Mouse (Mus musculus) kidney, embryonic 16.5 days (tissue): Measurements from ENCODE around the gene Plekhh2. TPM values are rescaled to one million over a fixed set of nuclear protein-coding genes. Genes with fewer than 3 reads are reported as not detected.
A peak's percentile ranks its signal among the peaks of the same experiment; 100 is the strongest.

ENCODE experiments used
- ATAC-seq: fragments of 200-750 bp; cut with Nextera tagmentation; 2 replicates; pipeline ENCODE4 v1.8.0; 2017; ENCODE audit warnings: moderate TSS enrichment; ENCODE audit not compliant: low FRiP score, low TSS enrichment
- H3K27ac ChIP-seq: fragments of 300-500 bp; sonication (generic); 2 replicates; pipeline ENCODE4 v1.5.1; 2014; ENCODE audit warnings: low read length
- H3K27me3 ChIP-seq: fragments of 300-500 bp; sonication (generic); 2 replicates; pipeline ENCODE4 v1.6.1; 2014; ENCODE audit warnings: low read length, control low read depth, mixed read lengths; ENCODE audit not compliant: insufficient read depth
- H3K36me3 ChIP-seq: fragments of 300-500 bp; sonication (generic); 2 replicates; pipeline ENCODE4 v1.6.1; 2014; ENCODE audit warnings: low read length, control low read depth, mixed read lengths; ENCODE audit not compliant: insufficient read depth
- H3K4me1 ChIP-seq: fragments of 300-500 bp; sonication (generic); 2 replicates; pipeline ENCODE4 v1.6.1; 2014; ENCODE audit warnings: low read length, control low read depth, mixed read lengths; ENCODE audit not compliant: insufficient read depth
- H3K4me2 ChIP-seq: fragments of 300-500 bp; sonication (generic); replicated peaks from 2 replicates; pipeline ENCODE4 v1.6.1; 2014; ENCODE audit warnings: low read depth, low read length
- H3K4me3 ChIP-seq: fragments of 300-500 bp; sonication (generic); 2 replicates; pipeline ENCODE4 v1.5.1; 2014; ENCODE audit warnings: mild to moderate bottlenecking, low read length
- H3K9ac ChIP-seq: fragments of 300-500 bp; sonication (generic); replicated peaks from 2 replicates; pipeline ENCODE4 v1.6.1; 2014; ENCODE audit warnings: low read length
- H3K9me3 ChIP-seq: fragments of 300-500 bp; sonication (generic); 2 replicates; pipeline ENCODE4 v1.6.1; 2016; ENCODE audit warnings: low read length, control low read depth
- WGBS: fragments of 180-500 bp; shearing (Covaris S2); extraction: QIAGEN DNeasy Blood & Tissue Kit; methylation state at CpG from one replicate; pipeline ENCODE4 v1.1.7; 2014; 5-methylcytosine and 5-hydroxymethylcytosine counted together
- polyA plus RNA-seq: library from polyadenylated mRNA; unstranded; fragments of >200 nt; fragmentation: Nextera tagmentation; extraction: Ambion mirVana; gene quantifications from 2 replicates; pipeline ENCODE4 v1.2.1, GENCODE M21; 2015

The Plekhh2 gene
- polyA plus RNA-seq, 1 experiment from 2014 or later: 10.5 TPM

- H3K4me2 ChIP-seq: no peak overlapping the region
- no peak overlapping the region for H3K9ac ChIP-seq
- ATAC-seq: peak; percentile 41; the same call in 1 of the 2 replicates
- 26% methylated on average over 18 of the region's 19 CpGs for WGBS
- H3K9me3 ChIP-seq: no peaks in the 10 kb centered on the region
- H3K4me1 ChIP-seq: peaks cover 20% of the 10 kb centered on the region; the same call in 1 of the 2 replicates
- no peak overlapping the region for H3K4me3 ChIP-seq
- no peaks in the 10 kb centered on the region; the same call in none of the 2 replicates for H3K36me3 ChIP-seq
- H3K27me3 ChIP-seq: no peaks in the 10 kb centered on the region
- H3K27ac ChIP-seq: no peak overlapping the region
Measured at GRCm38 (mm10) chr17:84656653-84657421, 145.1 kb downstream of the Plekhh2 start.

- Histone ChIP-seq H3K9ac (no peak overlapping the region), H3K27me3 (no peaks in the 10 kb centered on the region), H3K27ac (no peak overlapping the region), H3K36me3 (no peaks in the 10 kb centered on the region; the same call in 1 of the 2 replicates), H3K9me3 (no peaks in the 10 kb centered on the region), H3K4me1 (peaks cover 24% of the 10 kb centered on the region; the same call in 1 of the 2 replicates), H3K4me3 (no peak overlapping the region), H3K4me2 (no peak overlapping the region)
- ATAC-seq: peak; percentile 58
- WGBS: 37% methylated on average over 3 of the region's 3 CpGs
Measured at GRCm38 (mm10) chr17:84657422-84657732, 145.7 kb downstream of the Plekhh2 start.

- 62% methylated on average over 7 of the region's 7 CpGs for WGBS
- Histone ChIP-seq H3K4me1 (peaks cover 24% of the 10 kb centered on the region; the same call in 1 of the 2 replicates), H3K4me2 (no peak overlapping the region), H3K27ac (no peak overlapping the region; the same call in 1 of the 2 replicates), H3K9me3 (no peaks in the 10 kb centered on the region), H3K27me3 (no peaks in the 10 kb centered on the region), H3K9ac (no peak overlapping the region), H3K36me3 (no peaks in the 10 kb centered on the region; the same call in 1 of the 2 replicates), H3K4me3 (no peak overlapping the region)
- ATAC-seq: peak; percentile 40; the same call in 1 of the 2 replicates
Measured at GRCm38 (mm10) chr17:84657782-84658181, 146.1 kb downstream of the Plekhh2 start.

GRCm38 (mm10) chr17:84658195-84658594 lies 146.5 kb downstream of the Plekhh2 start:
- Histone ChIP-seq H3K27me3 (no peaks in the 10 kb centered on the region), H3K9me3 (no peaks in the 10 kb centered on the region), H3K36me3 (no peaks in the 10 kb centered on the region; the same call in 1 of the 2 replicates), H3K4me1 (peaks cover 24% of the 10 kb centered on the region; the same call in 1 of the 2 replicates), H3K4me3 (no peak overlapping the region), H3K9ac (no peak overlapping the region), H3K27ac (no peak overlapping the region), H3K4me2 (no peak overlapping the region)
- WGBS: 31% methylated on average over 5 of the region's 5 CpGs
- 0 out of 2 replicates have a peak, but pooled peaks have one; percentile 53 for ATAC-seq

GRCm38 (mm10) chr17:84658951-84659350 lies 147.3 kb downstream of the Plekhh2 start:
- H3K27ac ChIP-seq: no peak overlapping the region
- H3K27me3 ChIP-seq: no peaks in the 10 kb centered on the region
- no peak overlapping the region for H3K4me3 ChIP-seq

GRCm38 (mm10) chr17:84665053-84665452 lies 153.4 kb downstream of the Plekhh2 start:
- peak; percentile 69 for ATAC-seq
- Histone ChIP-seq H3K4me1 (peaks cover 23% of the 10 kb centered on the region), H3K9me3 (no peaks in the 10 kb centered on the region), H3K36me3 (no peaks in the 10 kb centered on the region), H3K4me3 (no peak overlapping the region), H3K27me3 (no peaks in the 10 kb centered on the region), H3K4me2 (peak overlapping the region; percentile 34; the same call in 1 of the 2 replicates), H3K9ac (no peak overlapping the region), H3K27ac (peak overlapping the region; percentile 55)
- 13% methylated on average over 10 of the region's 10 CpGs for WGBS

More at GRCm38 (mm10) chr17:84658951-84659350, 147.3 kb downstream of the Plekhh2 start:
- Histone ChIP-seq H3K9me3 (no peaks in the 10 kb centered on the region), H3K4me1 (peaks cover 24% of the 10 kb centered on the region; the same call in 1 of the 2 replicates), H3K9ac (no peak overlapping the region), H3K4me2 (no peak overlapping the region), H3K36me3 (no peaks in the 10 kb centered on the region)
- 74% methylated on average over 8 of the region's 8 CpGs for WGBS
- ATAC-seq: no peak

- Histone ChIP-seq H3K27me3 (no peaks in the 10 kb centered on the region), H3K9ac (no peak overlapping the region), H3K27ac (peak overlapping the region; percentile 55; the same call in 1 of the 2 replicates), H3K36me3 (no peaks in the 10 kb centered on the region), H3K4me1 (peaks cover 23% of the 10 kb centered on the region), H3K4me2 (peak overlapping the region; percentile 34), H3K4me3 (no peak overlapping the region), H3K9me3 (no peaks in the 10 kb centered on the region)
- WGBS: 9% methylated on average over 9 of the region's 9 CpGs
- ATAC-seq: peak; percentile 81
Measured at GRCm38 (mm10) chr17:84665691-84666090, 154.0 kb downstream of the Plekhh2 start.

- no peaks in the 10 kb centered on the region for H3K27me3 ChIP-seq
- no peak overlapping the region for H3K4me3 ChIP-seq
- H3K9ac ChIP-seq: no peak overlapping the region
- no peaks in the 10 kb centered on the region for H3K36me3 ChIP-seq
- WGBS: 85% methylated on average over 3 of the region's 3 CpGs
- peaks cover 24% of the 10 kb centered on the region for H3K4me1 ChIP-seq
- H3K27ac ChIP-seq: no peak overlapping the region
- ATAC-seq: no peak
- H3K9me3 ChIP-seq: no peaks in the 10 kb centered on the region
- no peak overlapping the region for H3K4me2 ChIP-seq
Measured at GRCm38 (mm10) chr17:84667848-84668247, 156.2 kb downstream of the Plekhh2 start.
